Mouse (Mus musculus) spleen, adult 2 months (tissue): Measurements from ENCODE around the gene Trp63. TPM values are rescaled to one million over a fixed set of nuclear protein-coding genes. Genes with fewer than 3 reads are reported as not detected.

Experiments
- DNase-seq, 2 experiments: peaks; one replicate each; pipeline versions ENCODE4 v3.0.0 to v3.0.0-alpha.2; 2012 to 2021; ENCODE audit warnings: low spot score in 2 of 2, low read depth in 1 of 2
- H3K27ac ChIP-seq: fragments of 200-500 bp; 2 replicates; pipeline ENCODE4 v1.5.1; 2012; ENCODE audit warnings: low read length, inconsistent platforms; ENCODE audit not compliant: insufficient read depth
- H3K27me3 ChIP-seq: fragments of 200-500 bp; 2 replicates; pipeline ENCODE4 v1.6.1; 2012; ENCODE audit warnings: mild to moderate bottlenecking, moderate library complexity, low read length, inconsistent platforms; ENCODE audit not compliant: control insufficient read depth, insufficient read depth
- H3K36me3 ChIP-seq: fragments of 200-500 bp; 2 replicates; pipeline ENCODE4 v1.6.1; 2012; ENCODE audit warnings: mild to moderate bottlenecking, low read length, inconsistent platforms; ENCODE audit not compliant: control insufficient read depth, insufficient read depth
- H3K4me1 ChIP-seq: fragments of 200-500 bp; 2 replicates; pipeline ENCODE4 v1.6.1; 2011; ENCODE audit warnings: inconsistent platforms; ENCODE audit not compliant: control insufficient read depth, insufficient read depth, insufficient read length
- H3K4me3 ChIP-seq: fragments of 200-500 bp; 2 replicates; pipeline ENCODE4 v1.5.1; 2011; ENCODE audit warnings: mild to moderate bottlenecking, inconsistent platforms; ENCODE audit not compliant: insufficient read depth, insufficient read length; ENCODE audit errors: extremely low read depth
- CTCF ChIP-seq: fragments of 200-500 bp; IDR thresholded peaks from 2 replicates; pipeline ENCODE4 v1.5.1; 2011; ENCODE audit warnings: mild to moderate bottlenecking, inconsistent platforms; ENCODE audit not compliant: insufficient read depth, insufficient read length, insufficient replicate concordance; ENCODE audit errors: extremely low read depth
- POLR2A ChIP-seq: fragments of 200-500 bp; IDR thresholded peaks from 2 replicates; pipeline ENCODE4 v1.6.1; 2011; ENCODE audit warnings: low read depth, low read length, inconsistent platforms
- WGBS: fragments of 180-500 bp; shearing (Covaris S2); methylation state at CpG from one replicate; pipeline ENCODE4 v1.1.7; 2018; 5-methylcytosine and 5-hydroxymethylcytosine counted together
- polyA plus RNA-seq: library from polyadenylated mRNA; depleted of rRNA; stranded (reverse); fragments of >200 nt; gene quantifications from 2 replicates; pipeline ENCODE4 v1.2.3, GENCODE M21; 2012

The Trp63 gene
- polyA plus RNA-seq, 1 experiment: 0.15 TPM

- no peaks in the 10 kb centered on the region for H3K36me3 ChIP-seq
- WGBS: 68% methylated on average over 2 of the region's 2 CpGs
- no peak for DNase-seq
- no peak overlapping the region for H3K4me3 ChIP-seq
- no peaks in the 10 kb centered on the region for H3K27me3 ChIP-seq
- H3K27ac ChIP-seq: no peak overlapping the region
- H3K4me1 ChIP-seq: no peaks in the 10 kb centered on the region
- TF ChIP-seq CTCF: no peak
- no peak for TF ChIP-seq POLR2A
Observed at GRCm38 (mm10) chr16:25684572-25684971, 1.0 kb downstream of the Trp63 start.

GRCm38 (mm10) chr16:25690612-25691011 is 7.0 kb downstream of the Trp63 start:
- H3K4me3 ChIP-seq: no peak overlapping the region
- H3K4me1 ChIP-seq: no peaks in the 10 kb centered on the region
- no peak for DNase-seq
- TF ChIP-seq CTCF: no peak
- TF ChIP-seq POLR2A: no peak
- no peaks in the 10 kb centered on the region for H3K27me3 ChIP-seq
- no peak overlapping the region for H3K27ac ChIP-seq
- no peaks in the 10 kb centered on the region for H3K36me3 ChIP-seq
- WGBS: 48% methylated on average over 5 of the region's 5 CpGs

- DNase-seq: no peak
- 83% methylated on average over 2 of the region's 2 CpGs for WGBS
- no peaks in the 10 kb centered on the region for H3K4me1 ChIP-seq
- H3K36me3 ChIP-seq: no peaks in the 10 kb centered on the region
- no peak overlapping the region for H3K27ac ChIP-seq
- TF ChIP-seq POLR2A (no peak), CTCF (no peak)
- no peaks in the 10 kb centered on the region for H3K27me3 ChIP-seq
- no peak overlapping the region for H3K4me3 ChIP-seq
Observed at GRCm38 (mm10) chr16:25701252-25701651, 17.7 kb downstream of the Trp63 start.

DNA sequence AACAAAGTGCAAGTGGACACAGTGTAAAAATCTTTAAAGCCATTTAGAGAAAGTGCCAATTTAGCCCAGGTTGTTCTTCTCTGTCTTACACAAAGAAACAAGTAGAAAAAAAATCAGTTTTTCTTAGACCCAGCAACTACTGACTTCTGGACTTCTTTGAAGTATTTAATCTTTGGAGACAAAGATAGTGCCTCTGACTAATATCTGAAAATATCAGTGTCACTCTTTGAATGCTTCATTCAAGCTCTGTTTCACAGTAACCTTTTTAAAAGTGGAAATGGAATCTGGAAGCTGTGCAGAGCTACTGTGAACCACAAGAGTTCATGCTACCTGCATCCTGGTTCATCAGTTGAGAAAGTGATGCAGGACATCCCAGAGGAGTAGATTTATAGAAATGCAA is 22.7 kb downstream of the Trp63 start:
- no peak for DNase-seq
- Histone ChIP-seq H3K36me3 (no peaks in the 10 kb centered on the region), H3K4me3 (no peak overlapping the region), H3K27ac (no peak overlapping the region), H3K4me1 (no peaks in the 10 kb centered on the region), H3K27me3 (no peaks in the 10 kb centered on the region)
- TF ChIP-seq CTCF: no peak
- no peak for TF ChIP-seq POLR2A

GRCm38 (mm10) chr16:25715790-25716189 is 32.2 kb downstream of the Trp63 start:
- TF ChIP-seq CTCF: no peak
- TF ChIP-seq POLR2A: no peak
- 75% methylated on average over 3 of the region's 3 CpGs for WGBS
- no peak overlapping the region for H3K4me3 ChIP-seq
- no peak overlapping the region for H3K27ac ChIP-seq
- H3K4me1 ChIP-seq: no peaks in the 10 kb centered on the region
- no peak for DNase-seq
- H3K36me3 ChIP-seq: no peaks in the 10 kb centered on the region
- H3K27me3 ChIP-seq: no peaks in the 10 kb centered on the region

DNA sequence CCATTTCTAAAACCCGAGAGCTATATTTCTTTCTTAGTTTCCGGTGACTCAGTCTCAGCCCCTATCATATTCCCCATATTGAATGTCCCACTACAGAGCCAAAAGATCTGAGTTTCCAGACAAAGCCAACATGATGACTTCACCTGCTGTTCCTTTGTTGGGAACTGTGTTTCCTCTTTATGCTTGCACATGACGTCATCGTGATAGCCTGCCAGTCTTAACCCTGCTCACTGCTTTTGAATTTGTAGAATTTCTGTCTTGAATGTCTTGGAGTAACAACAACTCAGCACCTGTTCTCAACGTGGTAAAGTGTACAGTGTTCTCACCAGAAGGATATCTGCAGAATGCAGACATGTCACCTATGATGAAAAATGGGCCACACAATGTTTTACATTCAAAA is 39.6 kb downstream of the Trp63 start:
- no peak overlapping the region for H3K4me3 ChIP-seq
- 62% methylated on average over 5 of the region's 5 CpGs for WGBS
- H3K4me1 ChIP-seq: no peaks in the 10 kb centered on the region
- H3K36me3 ChIP-seq: no peaks in the 10 kb centered on the region
- no peak for DNase-seq
- no peaks in the 10 kb centered on the region for H3K27me3 ChIP-seq
- TF ChIP-seq POLR2A (no peak), CTCF (no peak)
- H3K27ac ChIP-seq: no peak overlapping the region

- WGBS: 76% methylated on average over 5 of the region's 5 CpGs
- no peak for DNase-seq
- no peak overlapping the region for H3K4me3 ChIP-seq
- no peaks in the 10 kb centered on the region for H3K27me3 ChIP-seq
- no peak overlapping the region for H3K27ac ChIP-seq
- no peaks in the 10 kb centered on the region for H3K4me1 ChIP-seq
- H3K36me3 ChIP-seq: no peaks in the 10 kb centered on the region
- no peak for TF ChIP-seq POLR2A
- TF ChIP-seq CTCF: no peak
Observed at GRCm38 (mm10) chr16:25727001-25727400, 43.4 kb downstream of the Trp63 start.
